Mouse (Mus musculus) cerebellum, adult 11 months (tissue): Measurements from ENCODE around the gene Agpat3.

Source experiments
- DNase-seq: peaks from one replicate; pipeline ENCODE4 v3.0.0; 2022

Gene Agpat3

DNA sequence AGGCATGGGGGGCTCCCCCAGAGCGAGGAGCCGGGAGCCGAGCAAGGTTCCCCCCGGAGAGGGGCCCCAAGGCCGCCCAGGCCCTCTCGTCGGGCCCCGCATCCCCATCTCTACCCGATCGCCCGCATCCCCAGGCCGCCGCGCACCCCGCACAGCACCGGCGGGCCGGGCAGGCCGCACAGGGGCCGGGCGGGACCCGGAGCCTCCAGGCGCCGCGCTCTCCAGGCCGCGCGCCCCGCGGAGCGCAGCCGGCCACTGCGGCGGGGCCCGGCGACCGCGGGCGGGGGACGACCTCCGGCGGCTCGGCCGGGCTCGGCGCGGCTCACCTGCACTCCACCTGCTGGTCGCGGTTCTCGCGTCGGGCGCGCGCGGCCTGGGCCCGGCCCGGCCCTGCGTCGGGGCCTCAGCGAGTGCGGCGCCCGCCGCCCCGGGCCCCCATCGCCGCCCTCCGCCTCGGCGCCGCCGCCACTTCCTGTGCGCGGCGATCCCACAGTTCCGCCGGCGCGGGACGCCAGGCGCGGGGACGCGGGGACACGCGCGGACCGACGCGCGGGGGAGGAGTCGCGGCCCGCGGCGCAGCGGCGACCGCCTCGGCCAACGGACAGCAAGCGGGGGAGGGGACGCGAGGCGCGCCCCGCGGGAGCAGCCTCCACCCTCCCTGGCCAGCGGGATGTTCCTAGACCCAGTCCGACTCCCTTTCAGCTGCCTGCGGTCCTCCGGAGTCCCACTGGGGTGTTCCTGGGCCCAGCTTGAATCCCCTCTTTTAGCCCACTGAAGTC is at the start of gene Agpat3:
Agpat3 (minus strand) TSS at position 603 of the 779 bp plus-strand sequence.
- DNase-seq: peak; percentile 72

DNA sequence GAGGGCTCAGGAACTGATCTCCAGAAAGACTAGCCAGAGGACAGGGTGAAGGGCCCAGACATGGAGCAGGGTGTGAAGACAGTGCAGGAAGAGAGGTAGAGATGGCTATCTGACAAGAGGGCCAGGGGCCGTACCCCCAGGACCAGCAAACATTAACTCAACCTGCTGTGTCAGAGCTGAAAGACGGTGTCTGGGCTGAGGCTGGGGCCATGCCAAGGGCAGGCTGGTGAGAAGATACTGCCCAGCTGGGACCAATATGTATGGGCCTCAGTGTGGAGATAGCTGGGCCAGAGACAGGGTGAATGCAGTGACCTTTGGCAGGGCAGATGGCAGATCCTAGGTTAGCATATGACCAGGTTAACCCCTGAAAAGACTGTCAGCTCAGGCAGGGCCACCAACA is 48.8 kb upstream of the Agpat3 start:
- no peak for DNase-seq

GRCm38 (mm10) chr10:78399090-78399657 is 46.9 kb upstream of the Agpat3 start:
- DNase-seq: no peak

DNA sequence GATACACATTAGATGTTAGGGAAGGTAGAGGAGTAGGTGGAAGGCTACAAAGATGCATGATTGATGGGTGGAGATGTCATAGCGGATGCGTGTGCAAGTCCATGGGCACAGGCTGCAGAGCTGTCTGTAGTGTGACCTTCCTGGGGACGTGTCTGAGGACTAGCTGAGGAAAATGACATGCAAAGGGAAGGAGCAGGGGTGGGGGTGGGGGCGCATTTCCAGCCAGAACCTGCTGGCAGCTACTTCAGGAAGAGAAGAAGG is 44.3 kb upstream of the Agpat3 start:
- DNase-seq: no peak

DNA sequence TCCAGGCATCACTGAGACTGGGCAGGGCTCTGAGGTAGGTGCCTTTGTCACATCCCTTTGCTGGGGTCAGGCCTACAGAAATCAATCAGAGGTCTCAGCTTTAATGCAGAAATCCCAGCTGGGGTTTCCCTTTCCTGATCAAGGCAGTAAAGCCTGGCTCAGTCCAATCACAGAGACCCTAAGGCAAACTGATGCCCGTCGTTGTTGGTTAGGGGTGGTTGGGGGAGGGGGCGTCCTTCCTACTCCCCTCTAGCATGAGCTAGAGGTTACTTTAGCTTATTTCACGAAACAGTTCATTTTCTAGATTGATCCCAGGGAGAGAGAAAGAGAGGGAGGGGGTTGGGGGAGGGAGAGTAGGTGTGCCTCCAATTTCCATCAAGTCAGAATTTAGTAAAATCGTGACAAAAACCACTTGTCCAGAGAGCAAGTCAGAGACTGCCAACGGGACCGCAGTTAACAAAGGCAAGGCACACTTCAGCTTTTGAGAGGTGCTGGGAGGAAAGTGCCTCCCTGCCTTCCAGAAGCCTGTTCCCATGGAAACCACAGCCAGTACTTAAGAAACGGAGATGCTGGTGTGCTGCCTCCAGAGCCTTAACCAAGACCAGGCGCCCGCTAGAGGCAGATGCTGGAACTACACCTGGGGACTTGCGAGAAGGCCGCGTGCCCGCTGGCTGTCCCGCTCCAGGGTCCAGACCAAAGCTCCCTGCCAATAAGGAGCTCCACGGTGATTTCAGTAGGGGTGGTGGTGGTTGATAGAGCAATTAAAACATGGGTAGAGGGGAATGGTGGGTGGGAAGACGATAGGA is 43.7 kb upstream of the Agpat3 start:
- peak; percentile 93 for DNase-seq

- DNase-seq: no peak
Observed at GRCm38 (mm10) chr10:78395377-78395776, 43.1 kb upstream of the Agpat3 start.

- peak; percentile 81 for DNase-seq
Observed at GRCm38 (mm10) chr10:78392072-78392471, 39.8 kb upstream of the Agpat3 start.

GRCm38 (mm10) chr10:78390982-78391470 is 38.7 kb upstream of the Agpat3 start:
- DNase-seq: no peak

- no peak for DNase-seq
Observed at GRCm38 (mm10) chr10:78388216-78388980, 36.1 kb upstream of the Agpat3 start.

GRCm38 (mm10) chr10:78385520-78385919 is 33.2 kb upstream of the Agpat3 start:
- DNase-seq: no peak

GRCm38 (mm10) chr10:78383567-78383966 is 31.3 kb upstream of the Agpat3 start:
- no peak for DNase-seq

DNA sequence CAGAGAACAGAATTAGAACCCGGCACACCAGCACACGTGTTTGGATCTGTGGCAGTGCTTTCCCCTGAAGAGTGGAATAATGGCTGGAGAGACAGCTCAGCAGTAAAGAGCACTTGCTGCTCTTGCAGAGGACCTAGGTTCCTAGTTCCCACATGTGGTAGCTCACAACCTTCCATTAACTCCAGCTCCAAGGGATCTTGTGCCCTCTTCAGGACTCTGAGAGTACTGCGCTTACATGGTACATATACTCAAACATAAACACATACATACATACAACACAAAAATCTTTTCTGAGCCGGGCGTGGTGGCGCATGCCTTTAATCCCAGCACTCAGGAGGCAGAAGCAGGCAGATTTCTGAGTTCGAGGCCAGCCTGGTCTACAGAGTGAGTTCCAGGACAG is 26.2 kb upstream of the Agpat3 start:
- DNase-seq: no peak

DNA sequence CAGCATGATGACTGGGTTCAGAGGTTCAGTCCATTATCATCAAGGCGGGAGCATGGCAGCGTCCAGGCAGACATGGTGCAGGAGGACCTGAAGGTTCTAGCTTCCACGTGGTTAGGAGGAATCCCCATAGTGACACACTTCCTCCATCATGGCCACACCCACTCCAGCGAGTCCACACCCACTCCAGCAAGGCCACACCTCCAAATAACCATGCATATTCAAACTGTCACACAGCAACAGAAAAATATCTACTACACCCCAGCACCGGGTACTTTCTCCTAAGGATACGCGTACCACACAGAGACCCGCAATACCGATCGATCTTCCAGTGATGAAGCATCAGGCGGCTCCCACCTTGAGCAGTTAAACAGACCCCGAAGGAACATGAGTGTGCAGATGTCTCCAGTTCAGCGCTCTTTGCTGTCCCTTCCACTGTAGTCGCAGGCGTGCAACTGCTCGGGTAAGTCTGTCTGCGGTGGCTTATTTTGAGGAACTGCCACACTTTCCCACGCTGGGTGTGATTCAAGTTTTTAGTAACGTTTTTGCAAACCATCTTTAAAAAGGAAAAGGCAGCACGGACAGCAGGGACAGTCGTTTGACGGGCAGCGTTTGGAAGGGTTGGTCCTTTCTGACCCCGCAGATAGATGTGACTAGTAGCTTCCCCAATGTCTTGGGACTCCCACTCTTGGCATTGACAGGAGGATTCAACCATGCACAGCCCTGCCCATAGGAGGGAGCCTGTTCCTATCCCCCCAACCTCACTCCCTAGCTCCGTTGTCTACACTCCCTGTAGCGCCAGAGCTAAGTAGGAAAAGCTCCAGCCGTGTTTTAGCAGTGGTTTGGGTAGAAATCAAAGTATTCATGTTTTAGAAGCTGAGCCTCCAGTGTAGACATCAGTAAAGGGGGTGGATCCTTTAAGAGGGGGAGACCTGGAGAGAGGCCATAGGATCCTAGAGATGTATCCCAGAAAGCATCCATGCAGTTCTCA is 20.7 kb upstream of the Agpat3 start:
- DNase-seq: no peak

- DNase-seq: no peak
Observed at GRCm38 (mm10) chr10:78371746-78372145, 19.5 kb upstream of the Agpat3 start.

DNA sequence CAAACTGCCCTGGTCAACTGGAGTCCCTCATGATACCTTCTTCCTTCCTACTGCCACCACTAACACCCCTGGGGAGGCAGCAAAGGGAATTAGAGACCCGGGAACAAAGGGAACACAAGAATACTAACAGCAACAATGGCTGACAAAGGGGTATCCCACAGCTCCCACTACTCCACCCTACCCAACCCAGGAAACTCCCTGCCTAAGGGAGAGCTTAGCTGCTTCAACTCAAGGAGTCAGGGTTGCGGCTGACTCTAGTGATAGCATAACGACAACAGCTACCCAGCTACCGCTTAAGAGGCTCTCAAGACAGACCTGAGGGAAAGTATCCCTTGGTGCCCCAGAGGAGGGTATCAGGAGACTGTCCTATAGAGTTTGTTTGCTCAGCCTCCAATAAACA is 15.3 kb upstream of the Agpat3 start:
- no peak for DNase-seq

DNA sequence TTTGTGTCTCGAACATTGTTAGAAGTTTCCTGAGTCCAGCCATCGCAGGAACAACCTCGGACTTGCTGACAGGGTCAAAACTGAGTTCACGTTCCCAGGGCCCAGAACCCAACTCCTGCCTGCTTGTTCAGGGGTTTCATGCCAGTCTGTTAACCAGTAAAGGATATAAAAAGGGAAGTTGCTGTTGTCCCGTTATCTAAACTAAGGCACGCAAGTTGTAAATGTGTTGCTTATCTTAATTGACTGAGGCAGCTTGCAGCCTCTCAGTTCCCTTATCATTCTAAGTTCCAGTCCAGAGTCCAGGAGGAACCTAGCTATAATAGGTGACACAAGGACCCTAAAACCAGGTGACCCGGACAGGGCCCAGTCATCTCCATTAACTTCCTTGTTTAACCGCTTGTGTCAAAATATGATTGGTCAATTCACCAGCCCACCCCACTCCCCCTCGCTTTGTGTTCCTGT is 14.6 kb upstream of the Agpat3 start:
- no peak for DNase-seq

GRCm38 (mm10) chr10:78366195-78366834 is 14.0 kb upstream of the Agpat3 start:
- DNase-seq: no peak

GRCm38 (mm10) chr10:78365555-78365954 is 13.3 kb upstream of the Agpat3 start:
- DNase-seq: no peak

DNA sequence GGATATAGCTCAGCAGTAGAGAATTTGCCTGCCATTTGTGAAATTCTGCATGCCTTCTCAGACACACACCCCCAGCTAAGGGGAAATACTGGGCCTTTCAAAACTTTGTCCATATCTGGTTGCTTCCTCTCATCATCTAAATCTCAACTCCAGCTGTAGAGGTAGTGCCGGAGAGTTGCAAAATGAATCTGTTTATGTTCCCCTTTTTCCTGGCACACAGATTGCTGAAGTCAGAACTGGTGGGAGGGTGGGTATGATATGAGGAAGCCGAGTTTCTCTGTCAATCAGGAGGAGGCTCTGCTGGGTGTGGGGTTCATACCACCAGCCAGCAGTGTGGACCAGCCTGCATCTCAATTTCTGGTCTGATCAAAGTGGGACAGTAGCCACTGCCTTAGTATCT is 11.8 kb upstream of the Agpat3 start:
- no peak for DNase-seq

- no peak for DNase-seq
Observed at GRCm38 (mm10) chr10:78363366-78363765, 11.1 kb upstream of the Agpat3 start.

GRCm38 (mm10) chr10:78361951-78362350 is 9.7 kb upstream of the Agpat3 start:
- DNase-seq: peak; percentile 54
